Mouse (Mus musculus): ENCODE data around the gene Angel2.
"Not testable (repeated sequence)": the region's sequence is repeated elsewhere in the genome, so short reads cannot be mapped to it uniquely, and the experiment has no call there.

The Angel2 gene

DNA sequence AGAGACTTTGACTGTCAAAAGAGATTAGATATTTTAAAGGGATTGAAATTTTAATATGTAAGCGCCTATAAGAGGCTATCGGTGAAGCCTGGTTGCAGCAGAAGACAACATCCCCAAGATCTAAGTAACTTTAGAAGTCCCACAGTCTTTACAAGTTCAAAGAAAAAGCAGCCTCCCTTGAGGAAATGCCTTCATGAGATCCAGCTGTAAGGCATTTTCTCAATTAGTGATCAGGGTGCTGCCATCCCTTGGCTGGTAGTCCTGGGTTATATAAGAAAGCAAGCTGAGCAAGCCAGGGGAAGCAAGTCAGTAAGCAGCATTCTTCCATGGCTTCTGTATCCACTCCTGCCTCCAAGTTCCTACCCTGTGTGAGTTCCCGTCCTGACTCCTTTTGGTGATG is at the start of gene Angel2:
Angel2 (plus strand) TSS at position 301 of the 400 bp plus-strand sequence.
- not testable (repeated sequence) for DNase-seq (ENCODE audit: low spot score)

GRCm38 (mm10) chr1:190875751-190876150 is 49.2 kb upstream of the Angel2 start:
- no peak for DNase-seq (ENCODE audit: low spot score)

- no peak for DNase-seq (ENCODE audit: low spot score)
Observed at GRCm38 (mm10) chr1:190880638-190881037, 44.3 kb upstream of the Angel2 start.

DNA sequence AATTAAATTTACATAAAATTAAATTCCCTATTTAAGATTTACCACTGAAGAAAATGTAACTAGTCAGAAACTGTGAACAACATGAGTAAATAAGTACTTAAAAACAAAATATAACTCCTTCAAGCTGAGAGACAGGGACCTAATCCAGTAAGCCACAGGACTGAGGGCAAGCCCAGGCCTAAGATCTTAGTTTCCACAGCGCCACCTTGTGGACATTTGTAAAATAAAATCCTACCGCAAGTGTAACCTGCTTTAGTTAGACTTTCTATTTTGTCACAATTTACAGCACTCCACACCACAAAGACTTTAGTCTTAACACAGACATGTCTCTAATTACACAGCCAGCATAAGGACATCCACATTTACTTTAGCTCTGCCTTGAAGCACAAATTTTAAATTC is 43.5 kb upstream of the Angel2 start:
- peak; percentile 54 for DNase-seq (ENCODE audit: low spot score)

- no peak for DNase-seq (ENCODE audit: low spot score)
Observed at GRCm38 (mm10) chr1:190886014-190886413, 38.9 kb upstream of the Angel2 start.

DNA sequence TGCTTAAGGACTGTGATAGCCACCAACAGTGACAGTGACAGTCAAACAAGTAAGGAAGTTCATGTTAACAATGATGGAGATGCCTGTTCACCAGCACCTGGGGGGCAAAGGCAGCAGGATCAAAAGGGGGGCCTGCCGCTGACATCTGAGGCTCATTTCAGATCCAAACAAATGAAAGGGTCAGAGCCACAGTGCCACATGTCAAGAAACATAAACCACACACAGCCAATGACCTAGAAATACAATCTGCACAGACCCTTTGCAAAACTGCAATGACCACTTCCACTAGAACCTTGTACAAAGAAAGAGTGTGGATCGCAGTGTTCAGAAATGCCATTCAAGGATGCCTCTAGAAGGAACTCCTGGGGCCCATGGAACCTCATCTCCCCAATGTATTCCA is 36.9 kb upstream of the Angel2 start:
- no peak for DNase-seq (ENCODE audit: low spot score)

GRCm38 (mm10) chr1:190888646-190889045 is 36.3 kb upstream of the Angel2 start:
- DNase-seq (ENCODE audit: low spot score): no peak

GRCm38 (mm10) chr1:190893559-190894167 is 31.2 kb upstream of the Angel2 start:
- DNase-seq (ENCODE audit: low spot score): no peak

- no peak for DNase-seq (ENCODE audit: low spot score)
Observed at GRCm38 (mm10) chr1:190898186-190898585, 26.7 kb upstream of the Angel2 start.

- peak; percentile 61 for DNase-seq (ENCODE audit: low spot score)
Observed at GRCm38 (mm10) chr1:190898899-190899575, 25.9 kb upstream of the Angel2 start.

DNA sequence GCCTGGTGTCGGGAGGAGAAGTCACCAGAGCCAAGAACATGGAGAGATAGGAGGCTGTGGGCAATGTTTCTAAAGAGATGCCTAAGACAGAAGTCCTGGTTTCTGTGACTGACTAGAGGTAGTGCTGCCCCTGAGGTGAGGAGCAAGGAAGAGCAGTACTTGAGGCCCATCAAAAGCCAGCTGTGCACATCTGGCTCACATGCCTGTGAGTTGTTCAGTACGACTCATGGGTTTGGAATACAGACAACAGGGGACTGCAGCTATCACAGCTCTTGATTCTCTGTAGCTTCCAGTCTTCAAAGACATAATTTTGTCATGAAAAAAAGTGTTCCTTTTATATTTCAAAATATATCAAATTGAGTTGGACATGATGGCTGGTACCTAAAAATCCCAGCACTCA is 23.8 kb upstream of the Angel2 start:
- no peak for DNase-seq (ENCODE audit: low spot score)

- DNase-seq (ENCODE audit: low spot score): no peak
Observed at GRCm38 (mm10) chr1:190904136-190904535, 20.8 kb upstream of the Angel2 start.

DNA sequence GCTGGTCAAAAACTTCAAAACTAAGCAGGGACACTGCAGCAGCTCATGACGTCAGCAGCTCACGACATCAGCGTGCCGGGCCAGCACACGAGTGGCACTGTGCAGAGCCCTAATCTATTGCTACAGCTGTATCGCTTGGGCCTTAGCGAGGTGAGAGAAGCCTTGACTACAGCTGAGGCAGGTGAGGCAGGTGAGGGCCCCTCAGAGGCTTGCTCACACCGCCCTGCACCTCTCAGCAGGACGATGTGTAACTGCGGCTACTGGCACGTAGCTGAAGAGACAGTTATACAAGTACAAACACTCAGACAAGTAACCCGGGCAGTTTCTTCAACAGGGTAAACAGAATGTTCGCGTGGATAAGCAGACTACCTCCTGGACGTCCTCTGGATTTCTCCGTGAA is 20.2 kb upstream of the Angel2 start:
- no peak for DNase-seq (ENCODE audit: low spot score)

DNA sequence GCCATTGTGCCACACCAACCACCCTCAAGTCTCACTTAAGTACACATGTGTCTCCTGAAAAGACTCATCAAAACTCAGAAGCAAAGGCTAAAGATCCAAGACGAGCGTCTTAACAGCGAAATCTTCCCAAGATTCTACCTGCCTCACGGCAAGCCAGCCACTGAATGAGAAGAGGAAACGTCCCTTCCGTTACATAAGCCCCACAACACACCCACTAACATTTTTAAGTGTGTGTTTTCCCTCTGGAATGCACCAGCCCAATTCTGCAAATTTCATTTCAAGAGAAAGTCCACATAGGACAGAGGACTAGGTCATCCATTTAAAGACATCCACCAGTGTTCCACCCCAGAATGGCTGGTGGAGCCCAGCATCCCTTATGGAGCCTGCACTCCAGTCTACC is 14.1 kb upstream of the Angel2 start:
- DNase-seq (ENCODE audit: low spot score): no peak

DNA sequence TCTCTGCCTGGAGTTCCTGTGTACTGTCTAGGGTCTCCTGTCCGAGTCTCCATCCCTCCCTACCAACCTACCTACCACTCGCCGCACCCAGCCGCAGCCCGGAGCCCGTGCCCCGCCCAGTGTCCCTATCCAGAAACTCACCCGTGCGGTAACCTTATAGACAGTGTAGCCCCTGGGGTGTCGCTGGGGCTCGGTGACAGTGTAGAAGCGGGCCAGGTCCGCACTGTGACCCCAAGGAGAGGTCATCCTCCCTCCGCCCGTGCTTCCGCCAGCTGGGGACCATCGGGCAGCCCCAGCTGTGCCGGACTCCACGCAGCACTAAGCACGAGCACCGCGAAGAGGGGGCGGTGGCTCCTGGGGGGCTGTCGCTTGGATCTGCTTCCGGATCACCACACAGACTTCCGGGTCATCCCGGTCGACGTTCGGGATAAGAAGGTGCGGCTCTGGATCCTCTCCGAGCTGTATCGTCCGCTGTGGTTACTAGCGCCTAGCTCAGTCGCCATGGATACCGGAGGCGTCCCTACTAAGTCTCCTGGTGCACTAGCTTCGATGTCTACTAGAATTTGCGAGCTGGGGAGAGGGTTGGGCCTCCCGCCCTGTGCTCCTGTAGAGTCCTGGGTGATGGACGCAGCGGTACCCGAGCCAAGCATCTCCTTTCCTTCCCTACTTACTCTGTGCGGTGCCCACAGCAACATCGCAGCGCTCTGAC is 13.3 kb upstream of the Angel2 start, which contains the start of gene Rps6kc1:
Rps6kc1 (minus strand) TSS at position 356 of the 709 bp plus-strand sequence.
- peak; percentile 77 for DNase-seq (ENCODE audit: low spot score)

DNA sequence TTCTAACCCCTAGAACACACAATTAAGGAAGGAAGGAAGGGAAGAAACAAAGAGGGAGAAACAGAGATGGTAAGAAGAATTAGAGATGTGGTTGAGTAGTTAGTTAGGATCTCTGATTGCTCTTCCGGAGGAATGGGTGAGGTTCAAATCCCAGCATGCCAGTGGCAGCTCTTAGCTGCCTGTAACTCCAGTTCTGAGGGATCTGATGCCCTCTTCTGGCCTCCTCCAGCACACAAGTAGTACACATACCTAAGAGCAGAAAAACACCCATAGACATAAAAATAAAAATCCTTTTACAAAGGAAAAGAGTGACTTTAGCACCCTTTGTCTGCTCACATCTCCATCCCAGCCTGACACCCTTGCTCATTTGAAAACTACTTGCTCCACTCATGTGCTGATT is 12.3 kb upstream of the Angel2 start:
- no peak for DNase-seq (ENCODE audit: low spot score)

DNA sequence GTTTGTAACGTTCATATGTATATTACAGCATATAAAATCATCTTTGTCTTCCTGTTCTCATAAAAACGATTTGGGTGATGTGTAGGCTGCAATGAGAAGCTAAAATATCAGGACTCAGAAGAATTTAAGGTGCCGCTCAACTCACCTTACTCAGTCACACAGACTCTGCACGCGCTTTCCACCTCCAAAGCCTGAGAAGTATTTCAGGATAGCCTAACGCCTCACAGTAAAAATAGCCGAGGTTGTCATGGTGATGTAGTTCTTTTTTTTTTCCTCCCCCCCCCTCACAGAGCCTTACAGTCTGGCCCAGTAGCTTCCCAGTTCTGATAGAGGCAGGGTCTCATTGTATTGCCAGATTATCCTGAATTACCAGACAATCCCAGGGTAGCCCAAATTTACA is 6.0 kb upstream of the Angel2 start:
- DNase-seq (ENCODE audit: low spot score): no peak

- DNase-seq (ENCODE audit: low spot score): no peak
Observed at GRCm38 (mm10) chr1:190919725-190920469, 5.0 kb upstream of the Angel2 start.

DNA sequence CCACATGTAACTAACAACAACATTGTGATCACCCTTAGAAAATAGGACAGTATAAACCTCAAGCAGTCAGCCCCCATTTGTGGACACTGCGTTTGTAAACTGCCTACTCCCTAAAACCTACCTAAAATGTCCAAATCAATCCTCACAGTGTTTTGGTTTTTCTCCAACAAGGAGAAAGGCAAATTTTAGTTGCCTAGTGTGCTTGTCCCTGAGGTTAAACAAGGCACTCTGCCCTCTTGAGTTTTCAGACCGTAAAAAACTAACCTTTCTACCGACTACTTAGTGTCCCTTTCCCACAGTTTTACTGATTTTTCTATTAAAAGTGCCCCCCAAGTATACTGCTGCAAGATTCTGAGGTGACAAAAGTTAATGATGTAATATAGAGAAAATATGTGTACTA is 2.4 kb downstream of the Angel2 start:
- no peak for DNase-seq (ENCODE audit: low spot score)

DNA sequence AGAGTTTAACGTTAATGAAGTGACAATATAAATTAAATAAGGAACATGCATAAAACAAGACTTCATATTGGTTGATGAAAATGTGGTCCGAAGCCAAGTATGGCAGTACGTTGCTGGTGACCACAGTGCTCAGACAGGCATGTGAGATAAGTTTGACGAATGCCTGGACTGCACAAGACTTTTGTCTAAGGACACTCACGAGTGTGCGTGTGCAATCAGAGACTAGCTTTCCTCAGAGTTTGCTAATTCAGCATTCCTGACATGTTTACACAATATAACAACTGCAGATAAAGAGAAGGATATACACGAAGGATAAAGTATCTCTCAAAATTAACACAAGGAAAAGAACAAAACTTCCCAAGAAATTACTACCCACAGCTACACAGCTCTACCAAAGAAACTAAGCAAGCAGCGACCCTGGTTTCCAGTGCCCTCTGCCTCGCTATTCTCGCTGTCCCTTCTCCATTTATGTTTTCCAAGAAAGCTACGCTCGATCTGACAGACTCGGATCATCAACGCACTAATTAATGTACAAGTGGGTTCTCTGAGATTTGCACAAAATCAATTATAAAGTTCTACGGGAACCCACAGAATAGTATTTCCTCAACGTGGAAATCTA is 2.9 kb downstream of the Angel2 start:
- no peak for DNase-seq (ENCODE audit: low spot score)

DNA sequence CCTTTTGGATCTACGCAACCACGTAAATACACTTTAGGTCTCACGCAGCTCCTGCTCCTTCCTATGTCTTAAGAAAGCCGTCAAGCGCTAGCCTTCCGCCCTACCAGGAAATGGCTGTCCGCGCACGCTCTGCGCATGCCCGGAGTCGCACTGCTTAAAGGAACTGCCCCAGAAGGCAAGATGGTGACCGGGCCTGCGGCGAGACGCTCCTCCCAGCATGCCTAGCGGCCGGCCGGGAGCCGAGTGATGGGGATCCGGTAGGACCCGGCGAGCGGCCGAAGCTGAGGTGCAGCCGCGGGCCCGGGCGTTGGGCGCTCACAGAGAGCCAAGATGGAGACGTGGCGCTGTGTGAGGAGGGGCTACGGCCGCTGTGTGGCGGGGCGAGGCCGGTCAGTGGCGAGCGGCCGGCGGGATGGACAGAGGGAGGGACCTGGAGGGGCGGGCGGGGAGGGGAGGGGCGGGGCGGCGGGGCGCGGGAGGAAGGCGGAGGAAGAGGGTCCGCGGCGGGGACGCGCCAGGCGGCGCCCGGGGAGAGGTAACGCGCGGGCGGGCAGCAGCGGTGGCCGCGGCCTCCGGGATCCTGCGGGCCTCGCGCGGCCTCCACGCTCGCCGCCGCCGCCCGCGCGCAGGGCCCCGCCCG is 3.6 kb downstream of the Angel2 start:
- DNase-seq (ENCODE audit: low spot score): peak; percentile 98

Measured in urinary bladder, postnatal 14 days (tissue).